Mouse (Mus musculus) layer of hippocampus, postnatal 14 days (tissue): Measurements from ENCODE around the gene Fgf15. TPM values are rescaled to one million over a fixed set of nuclear protein-coding genes. Genes with fewer than 3 reads are reported as not detected.
"Not testable (repeated sequence)": the region's sequence is repeated elsewhere in the genome, so short reads cannot be mapped to it uniquely, and the experiment has no call there.

Experiments
- DNase-seq, 2 experiments: peaks; one replicate each; pipeline ENCODE4 v3.0.0; 2021 to 2022; ENCODE audit warnings: low spot score in 2 of 2, mixed read lengths in 1 of 2
- total RNA-seq, 2 experiments: library from RNA; stranded (reverse); gene quantifications; 2 replicates each; pipeline ENCODE4 v1.2.3; 2021

The Fgf15 gene
- total RNA-seq, 2 experiments from 2014 or later = not detected

GRCm38 (mm10) chr7:144890661-144891060 lies 5.7 kb upstream of the Fgf15 start:
- not testable (repeated sequence) for DNase-seq

- DNase-seq = no peak
These were observed 4.5 kb upstream of the Fgf15 start for GRCm38 (mm10) chr7:144891863-144892262.

- DNase-seq = no peak
These were observed 4.0 kb upstream of the Fgf15 start for GRCm38 (mm10) chr7:144892322-144892721.

- peak in 1 of 2 experiments; percentile 49 for DNase-seq
These were observed 2.1 kb upstream of the Fgf15 start for GRCm38 (mm10) chr7:144894191-144894590.

- no peak for DNase-seq
These were observed 1.6 kb upstream of the Fgf15 start for GRCm38 (mm10) chr7:144894706-144895105.

GRCm38 (mm10) chr7:144895305-144896111 lies 823 bp upstream of the Fgf15 start:
- peak; percentile 72 to 75 for DNase-seq

GRCm38 (mm10) chr7:144898506-144898905 lies 2.2 kb downstream of the Fgf15 start:
- no peak for DNase-seq

- not testable (repeated sequence) for DNase-seq
These were observed 9.2 kb downstream of the Fgf15 start for GRCm38 (mm10) chr7:144905514-144905913.

- no peak for DNase-seq
These were observed 10.5 kb downstream of the Fgf15 start for GRCm38 (mm10) chr7:144906708-144907397.

- no peak for DNase-seq
These were observed 11.5 kb downstream of the Fgf15 start for GRCm38 (mm10) chr7:144907793-144908192.

- no peak for DNase-seq
These were observed 12.4 kb downstream of the Fgf15 start for GRCm38 (mm10) chr7:144908705-144909104.

GRCm38 (mm10) chr7:144911121-144911520 lies 14.8 kb downstream of the Fgf15 start:
- DNase-seq = no peak

GRCm38 (mm10) chr7:144912897-144913296 lies 16.6 kb downstream of the Fgf15 start:
- DNase-seq = peak in 1 of 2 experiments; percentile 69

- peak in 1 of 2 experiments; percentile 70 for DNase-seq
These were observed 18.1 kb downstream of the Fgf15 start for GRCm38 (mm10) chr7:144914296-144914947.

- peak; percentile 90 to 93 for DNase-seq
These were observed 18.8 kb downstream of the Fgf15 start, which contains the start of gene LTO1 for GRCm38 (mm10) chr7:144914948-144915750. LTO1 (plus strand) TSS chr7:144915100.

- no peak for DNase-seq
These were observed 22.5 kb downstream of the Fgf15 start for GRCm38 (mm10) chr7:144918823-144919222.

- DNase-seq = no peak
These were observed 31.3 kb downstream of the Fgf15 start for GRCm38 (mm10) chr7:144927591-144927990.

GRCm38 (mm10) chr7:144928009-144928888 lies 31.9 kb downstream of the Fgf15 start:
- no peak for DNase-seq

GRCm38 (mm10) chr7:144928889-144929210 lies 32.5 kb downstream of the Fgf15 start:
- DNase-seq = no peak

- DNase-seq = no peak
These were observed 33.2 kb downstream of the Fgf15 start for GRCm38 (mm10) chr7:144929506-144929905.
